Mouse (Mus musculus) ES-Bruce4 (cell line): Measurements from ENCODE around the gene Ifit1bl1. TPM values are rescaled to one million over a fixed set of nuclear protein-coding genes. Genes with fewer than 3 reads are reported as not detected.
"Not testable (repeated sequence)": the region's sequence is repeated elsewhere in the genome, so short reads cannot be mapped to it uniquely, and the experiment has no call there.

Experiments
- H3K27ac ChIP-seq: 2 replicates; pipeline ENCODE4 v1.5.1; 2012; ENCODE audit warnings: low read length, inconsistent platforms; ENCODE audit not compliant: insufficient read depth
- H3K27me3 ChIP-seq: 2 replicates; pipeline ENCODE4 v1.6.1; 2012; ENCODE audit warnings: mild to moderate bottlenecking, low read length, inconsistent platforms; ENCODE audit not compliant: control insufficient read depth, poor library complexity, insufficient read depth, severe bottlenecking
- H3K36me3 ChIP-seq: 2 replicates; pipeline ENCODE4 v1.6.1; 2012; ENCODE audit warnings: inconsistent platforms, mild to moderate bottlenecking, low read length, moderate library complexity; ENCODE audit not compliant: control insufficient read depth, poor library complexity, insufficient read depth, severe bottlenecking
- H3K4me1 ChIP-seq: one replicate; pipeline ENCODE4 v1.8.1; 2011; ENCODE audit warnings: low read length; ENCODE audit not compliant: control insufficient read depth, insufficient read depth
- H3K4me3 ChIP-seq: 2 replicates; pipeline ENCODE4 v1.5.1; 2011; ENCODE audit warnings: low read depth, mild to moderate bottlenecking, low read length
- H3K9ac ChIP-seq: 2 replicates; pipeline ENCODE4 v1.6.1; 2012; ENCODE audit warnings: low read depth, mild to moderate bottlenecking, inconsistent platforms; ENCODE audit not compliant: poor library complexity, severe bottlenecking
- H3K9me3 ChIP-seq: replicated peaks from 2 replicates; pipeline ENCODE4 v1.6.1; 2012; ENCODE audit warnings: mild to moderate bottlenecking, low read length, inconsistent platforms; ENCODE audit not compliant: control insufficient read depth, poor library complexity, insufficient read depth, severe bottlenecking
- CTCF ChIP-seq: IDR thresholded peaks from one replicate; pipeline ENCODE4 v1.8.1; 2011; ENCODE audit warnings: low read depth, low read length
- EP300 ChIP-seq: IDR thresholded peaks from 2 replicates; pipeline ENCODE4 v1.6.1; 2011; ENCODE audit warnings: low read depth, low read length; ENCODE audit not compliant: insufficient read depth
- POLR2A ChIP-seq: IDR thresholded peaks from one replicate; pipeline ENCODE4 v1.8.1; 2011; ENCODE audit warnings: low read length; ENCODE audit not compliant: insufficient read depth
- polyA plus RNA-seq: library from polyadenylated mRNA; stranded (reverse); fragments of >200 nt; gene quantifications from 2 replicates; pipeline ENCODE4 v1.2.4, GENCODE M21; 2011; ENCODE audit warnings: low read depth; ENCODE audit not compliant: missing spikeins, insufficient read depth, insufficient read length

The Ifit1bl1 gene
- polyA plus RNA-seq, 1 experiment: not detected

GRCm38 (mm10) chr19:34620871-34621270, 19.1 kb upstream of the Ifit1bl1 start:
- TF ChIP-seq EP300: no peak
- no peak for TF ChIP-seq CTCF
- TF ChIP-seq POLR2A: no peak
- Histone ChIP-seq H3K27ac (no peak overlapping the region), H3K36me3 (no peaks in the 10 kb centered on the region), H3K27me3 (no peaks in the 10 kb centered on the region), H3K9me3 (no peaks in the 10 kb centered on the region), H3K4me1 (no peaks in the 10 kb centered on the region), H3K4me3 (no peak overlapping the region), H3K9ac (no peak overlapping the region)

- H3K9ac ChIP-seq, H3K27ac ChIP-seq, H3K27me3 ChIP-seq, H3K9me3 ChIP-seq, H3K4me3 ChIP-seq, H3K4me1 ChIP-seq, H3K36me3 ChIP-seq: not testable (repeated sequence)
Measured at GRCm38 (mm10) chr19:34612243-34613001, 10.7 kb upstream of the Ifit1bl1 start.

GRCm38 (mm10) chr19:34610118-34610517, 8.4 kb upstream of the Ifit1bl1 start:
- H3K9ac ChIP-seq, H3K9me3 ChIP-seq, H3K27ac ChIP-seq, H3K4me3 ChIP-seq, H3K36me3 ChIP-seq, H3K27me3 ChIP-seq, H3K4me1 ChIP-seq: not testable (repeated sequence)

- not testable (repeated sequence) for H3K9ac ChIP-seq, H3K9me3 ChIP-seq, H3K4me1 ChIP-seq, H3K4me3 ChIP-seq, H3K27ac ChIP-seq, H3K36me3 ChIP-seq, H3K27me3 ChIP-seq
Measured at GRCm38 (mm10) chr19:34607237-34608051, 5.7 kb upstream of the Ifit1bl1 start, which contains the start of gene Ifit3b. Gene Ifit3b, plus strand, starts transcription at chr19:34607970.

GRCm38 (mm10) chr19:34605472-34605871, 3.7 kb upstream of the Ifit1bl1 start:
- no peak for TF ChIP-seq EP300
- no peak for TF ChIP-seq CTCF
- TF ChIP-seq POLR2A: no peak
- Histone ChIP-seq H3K4me3 (no peak overlapping the region), H3K27ac (no peak overlapping the region), H3K9me3 (no peaks in the 10 kb centered on the region), H3K27me3 (no peaks in the 10 kb centered on the region), H3K9ac (no peak overlapping the region), H3K4me1 (no peaks in the 10 kb centered on the region), H3K36me3 (no peaks in the 10 kb centered on the region)

GRCm38 (mm10) chr19:34599250-34599649, 2.5 kb downstream of the Ifit1bl1 start:
- H3K36me3 ChIP-seq, H3K9ac ChIP-seq, H3K27ac ChIP-seq, H3K4me3 ChIP-seq, H3K9me3 ChIP-seq, H3K4me1 ChIP-seq, H3K27me3 ChIP-seq: not testable (repeated sequence)
